Comparison of ENCODE assay signal across 15 mouse cellular contexts in the genomic region with DNA sequence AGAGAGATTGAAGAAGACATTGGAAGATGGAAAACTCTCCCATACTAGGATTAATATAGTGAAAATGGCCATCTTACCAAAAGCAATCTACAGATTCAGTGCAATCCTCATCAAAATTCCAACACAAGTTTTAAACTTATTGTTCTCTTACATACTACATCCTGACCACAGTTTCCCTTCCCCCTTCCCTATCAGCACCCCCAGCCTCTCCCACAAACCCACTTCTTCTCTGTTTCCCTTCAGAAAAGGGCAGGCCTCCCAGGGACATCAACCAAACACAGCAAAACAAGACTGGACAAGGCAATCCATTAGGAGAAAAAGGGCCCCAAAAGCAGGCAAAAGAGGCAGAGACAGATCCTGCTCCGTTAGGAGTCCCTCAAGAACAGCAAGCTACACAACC.
"Had no signal": no experiment of that assay in that cellular context is flagged by ENCODE, and none has a peak within 500 bp of the region (broad histone marks: within the 10 kb centered on the region; RNA-seq: fewer than 3 reads in every experiment).

No protein-coding gene starts in this region.

- H3K27ac ChIP-seq: kidney, postnatal 0 days; limb, embryonic 13.5 days; liver, embryonic 14.5 days; midbrain, embryonic 15.5 days had no signal

- H3K36me3 ChIP-seq: limb, embryonic 13.5 days; midbrain, embryonic 15.5 days had no signal

- DNase-seq: kidney, adult 9 months; kidney, postnatal 36 days; layer of hippocampus, adult 9-11 months; layer of hippocampus, postnatal 36 days; left cerebral cortex, postnatal 4 days; lung, adult 2 months; right cerebral cortex, adult 18-20 months; right cerebral cortex, postnatal 25 days; thymus, postnatal 36 days had no signal

- H3K9me3 ChIP-seq: limb, embryonic 13.5 days; midbrain, embryonic 15.5 days had no signal

- H3K27me3 ChIP-seq: limb, embryonic 13.5 days; midbrain, embryonic 15.5 days had no signal

- H3K4me2 ChIP-seq: limb, embryonic 13.5 days; midbrain, embryonic 15.5 days had no signal

- ATAC-seq: intestine, postnatal 0 days; lung, postnatal 0 days; midbrain, embryonic 15.5 days had no signal

- H3K4me1 ChIP-seq: limb, embryonic 13.5 days; midbrain, embryonic 15.5 days had no signal

- H3K9ac ChIP-seq: limb, embryonic 13.5 days; liver, embryonic 14.5 days; midbrain, embryonic 15.5 days had no signal

- H3K4me3 ChIP-seq: limb, embryonic 13.5 days; midbrain, embryonic 15.5 days had no signal
